Mouse (Mus musculus) CH12.LX (cell line): Measurements from ENCODE around the gene Atp8b5. TPM values are rescaled to one million over a fixed set of nuclear protein-coding genes. Genes with fewer than 3 reads are reported as not detected.

Experiments
- DNase-seq: peaks from one replicate; pipeline ENCODE4 v3.0.0-alpha.2; 2013; ENCODE audit errors: extremely low read depth
- H3K27ac ChIP-seq: 2 replicates; pipeline ENCODE4 v1.5.1; 2012; ENCODE audit warnings: low read depth, mild to moderate bottlenecking, control low read depth, moderate library complexity; ENCODE audit not compliant: insufficient read depth
- H3K27me3 ChIP-seq: replicated peaks from 2 replicates; pipeline ENCODE3; 2012; ENCODE audit warnings: inconsistent platforms
- H3K36me3 ChIP-seq, 2 experiments: replicated peaks in 1 of 2; 2 replicates each; pipeline versions ENCODE3 to v1.6.1; 2012; ENCODE audit warnings: inconsistent platforms in 1 of 2, low read length in 1 of 2, mild to moderate bottlenecking in 1 of 2, mixed read lengths in 1 of 2, moderate library complexity in 1 of 2; ENCODE audit not compliant: control insufficient read depth in 1 of 2, insufficient read depth in 1 of 2
- H3K4me1 ChIP-seq, 2 experiments: 2 replicates each; pipeline ENCODE4 v1.6.1; 2012; ENCODE audit warnings: inconsistent platforms in 1 of 2, moderate library complexity in 1 of 2; ENCODE audit not compliant: insufficient read depth in 2 of 2, control insufficient read depth in 1 of 2
- H3K4me2 ChIP-seq: 2 replicates; pipeline ENCODE4 v1.6.1; 2012; ENCODE audit warnings: low read depth, mild to moderate bottlenecking, control low read depth; ENCODE audit not compliant: poor library complexity, insufficient read depth, severe bottlenecking
- H3K4me3 ChIP-seq, 3 experiments: fragments of 150-350 bp in 1 of 3; sonication (generic) in 1 of 3; replicated peaks in 1 of 3; 2 replicates each; pipeline versions ENCODE3 to v1.5.1; 2011 to 2012; ENCODE audit warnings: low read depth in 2 of 3, low read length in 2 of 3, mild to moderate bottlenecking in 2 of 3, moderate library complexity in 2 of 3, control low read depth in 1 of 3, improper control_type of control experiment in 1 of 3, inconsistent platforms in 1 of 3, mixed read lengths in 1 of 3; ENCODE audit not compliant: poor library complexity in 1 of 3
- H3K79me2 ChIP-seq: replicated peaks from 2 replicates; pipeline ENCODE4 v1.6.1; 2012; ENCODE audit warnings: mild to moderate bottlenecking, moderate library complexity; ENCODE audit not compliant: control insufficient read depth, poor library complexity, insufficient read depth, severe bottlenecking; ENCODE audit errors: extremely low read depth
- H3K9ac ChIP-seq: 2 replicates; pipeline ENCODE4 v1.6.1; 2012; ENCODE audit warnings: low read depth, mild to moderate bottlenecking, control low read depth, moderate library complexity; ENCODE audit not compliant: insufficient read depth
- H3K9me3 ChIP-seq: replicated peaks from 2 replicates; pipeline ENCODE3; 2012; ENCODE audit warnings: low read length, inconsistent platforms, mixed read lengths
- CHD2 ChIP-seq: IDR thresholded peaks from 2 replicates; pipeline ENCODE4 v1.6.1; 2011; ENCODE audit warnings: low read length, improper control_type of control experiment
- E2F4 ChIP-seq: IDR thresholded peaks from 2 replicates; pipeline ENCODE4 v1.6.1; 2011; ENCODE audit warnings: low read depth, low read length, improper control_type of control experiment; ENCODE audit not compliant: insufficient replicate concordance
- ELF1 ChIP-seq: IDR thresholded peaks from 2 replicates; pipeline ENCODE4 v1.6.1; 2014; ENCODE audit warnings: low read depth, mild to moderate bottlenecking, inconsistent platforms, low read length, improper control_type of control experiment
- ETS1 ChIP-seq: conservative IDR thresholded peaks from 2 replicates; pipeline ENCODE4 v1.6.1; 2012; ENCODE audit warnings: low read depth, mild to moderate bottlenecking, inconsistent platforms, low read length, improper control_type of control experiment, moderate library complexity
- HCFC1 ChIP-seq: IDR thresholded peaks from 2 replicates; pipeline ENCODE4 v1.6.1; 2012; ENCODE audit warnings: low read depth, mild to moderate bottlenecking, inconsistent platforms, low read length, improper control_type of control experiment
- JUND ChIP-seq: conservative IDR thresholded peaks from 2 replicates; pipeline ENCODE4 v1.6.1; 2011; ENCODE audit warnings: low read depth, low read length, improper control_type of control experiment
- KAT2A ChIP-seq: IDR thresholded peaks from 2 replicates; pipeline ENCODE4 v1.6.1; 2012; ENCODE audit warnings: low read length, improper control_type of control experiment, inconsistent platforms; ENCODE audit not compliant: insufficient replicate concordance
- MAX ChIP-seq: IDR thresholded peaks from 2 replicates; pipeline ENCODE4 v1.6.1; 2011; ENCODE audit warnings: low read length, improper control_type of control experiment
- NELFE ChIP-seq: IDR thresholded peaks from 2 replicates; pipeline ENCODE4 v1.6.1; 2011; ENCODE audit warnings: low read depth, low read length, improper control_type of control experiment
- NRF1 ChIP-seq: IDR thresholded peaks from 2 replicates; pipeline ENCODE4 v1.6.1; 2014; ENCODE audit warnings: low read depth, mild to moderate bottlenecking, inconsistent platforms, low read length, improper control_type of control experiment, moderate library complexity
- RCOR1 ChIP-seq: conservative IDR thresholded peaks from 2 replicates; pipeline ENCODE4 v1.6.1; 2012; ENCODE audit warnings: low read depth, mild to moderate bottlenecking, inconsistent platforms, low read length, improper control_type of control experiment
- SIN3A ChIP-seq: IDR thresholded peaks from 2 replicates; pipeline ENCODE4 v1.6.1; 2012; ENCODE audit warnings: low read length, improper control_type of control experiment, inconsistent platforms
- SMC3 ChIP-seq: IDR thresholded peaks from 2 replicates; pipeline ENCODE4 v1.6.1; 2011; ENCODE audit warnings: low read depth, low read length, improper control_type of control experiment
- UBTF ChIP-seq: IDR thresholded peaks from 2 replicates; pipeline ENCODE4 v1.6.1; 2012; ENCODE audit warnings: low read depth, mild to moderate bottlenecking, inconsistent platforms, low read length, improper control_type of control experiment, moderate library complexity
- USF2 ChIP-seq: conservative IDR thresholded peaks from 2 replicates; pipeline ENCODE4 v1.6.1; 2011; ENCODE audit warnings: low read depth, low read length, improper control_type of control experiment
- ZNF384 ChIP-seq: IDR thresholded peaks from 2 replicates; pipeline ENCODE4 v1.6.1; 2012; ENCODE audit warnings: low read depth, low read length, improper control_type of control experiment, inconsistent platforms
- dilution Hi-C: fragments of 300-500 bp; cut with MboI; formaldehyde crosslinking; loops from 2 replicates; pipeline ENCODE4 v1.14.3; 2020; ENCODE audit warnings: low sequenced_read_pairs; ENCODE audit not compliant: extremely low pct_unique_long_range_greater_than_20kb, extremely low pct_ligation_motif_present
- in situ Hi-C: fragments of 300-500 bp; cut with MboI; formaldehyde crosslinking; loops from 3 replicates; pipeline ENCODE4 v1.14.3; 2019; ENCODE audit warnings: low sequenced_read_pairs, low pct_ligation_motif_present, low pct_unique_long_range_greater_than_20kb, mixed read lengths
- polyA plus RNA-seq: library from polyadenylated mRNA; unstranded; fragments of >175 nt; gene quantifications from 2 replicates; pipeline ENCODE4 v1.2.1, GENCODE M21; 2012; ENCODE audit warnings: low read depth; ENCODE audit not compliant: insufficient read length
- total RNA-seq, 2 experiments: library from RNA; depleted of rRNA; stranded (reverse); fragments of 300-350 nt in 1 of 2; fragments of >200 nt in 1 of 2; gene quantifications; 2 replicates each; pipeline ENCODE4 v1.2.3; 2012 to 2014

Atp8b5 gene
- total and polyA plus RNA-seq, 3 experiments = 0.13 to 1.3 (median 0.54) TPM

DNA sequence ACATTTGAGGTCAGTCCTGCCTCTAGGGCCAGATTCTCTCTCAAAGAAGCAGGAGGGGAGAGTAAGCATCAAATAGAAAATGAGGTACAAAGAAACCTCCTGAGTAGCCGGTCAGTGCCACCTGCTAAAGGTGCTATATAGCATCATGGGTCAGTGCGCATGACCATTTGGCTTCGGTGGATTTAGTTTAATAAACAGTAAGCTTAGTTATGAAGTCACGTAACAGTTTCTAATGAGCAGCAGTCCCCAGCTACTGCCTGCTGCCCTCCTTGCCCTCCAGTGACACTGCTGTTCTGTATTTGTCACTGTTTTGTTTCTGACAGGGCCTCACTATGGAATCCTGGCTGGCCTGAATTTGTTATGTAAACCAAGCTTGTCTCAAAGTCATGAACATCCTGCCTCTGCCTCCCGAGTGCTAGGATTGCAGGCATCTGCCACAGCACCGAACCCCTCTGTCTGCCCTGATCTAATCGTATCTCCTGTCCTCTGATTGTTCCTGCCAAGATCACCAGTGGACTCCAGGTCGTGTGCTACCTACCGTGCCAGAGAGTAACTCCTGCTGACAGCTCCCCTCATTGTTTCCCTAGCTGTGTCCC lies 123.0 kb downstream of the Atp8b5 start:
- no peak for DNase-seq
- TF ChIP-seq USF2 = no peak
- TF ChIP-seq RCOR1 = no peak
- TF ChIP-seq KAT2A = no peak
- H3K79me2 ChIP-seq = no peaks in the 10 kb centered on the region
- H3K27me3 ChIP-seq = peaks cover 4% of the 10 kb centered on the region
- no peaks in the 10 kb centered on the region for H3K36me3 ChIP-seq
- no peaks in the 10 kb centered on the region for H3K9me3 ChIP-seq
- no peak overlapping the region for H3K4me2 ChIP-seq
- dilution Hi-C loops (no loop called here), in situ Hi-C loops (no loop called here)
- H3K9ac ChIP-seq = no peak overlapping the region
- peaks cover 4 to 5% of the 10 kb centered on the region in 2 experiments; a peak in 2 of 4 replicates for H3K4me1 ChIP-seq
- H3K4me3 ChIP-seq = no peak overlapping the region
- H3K27ac ChIP-seq = no peak overlapping the region

DNA sequence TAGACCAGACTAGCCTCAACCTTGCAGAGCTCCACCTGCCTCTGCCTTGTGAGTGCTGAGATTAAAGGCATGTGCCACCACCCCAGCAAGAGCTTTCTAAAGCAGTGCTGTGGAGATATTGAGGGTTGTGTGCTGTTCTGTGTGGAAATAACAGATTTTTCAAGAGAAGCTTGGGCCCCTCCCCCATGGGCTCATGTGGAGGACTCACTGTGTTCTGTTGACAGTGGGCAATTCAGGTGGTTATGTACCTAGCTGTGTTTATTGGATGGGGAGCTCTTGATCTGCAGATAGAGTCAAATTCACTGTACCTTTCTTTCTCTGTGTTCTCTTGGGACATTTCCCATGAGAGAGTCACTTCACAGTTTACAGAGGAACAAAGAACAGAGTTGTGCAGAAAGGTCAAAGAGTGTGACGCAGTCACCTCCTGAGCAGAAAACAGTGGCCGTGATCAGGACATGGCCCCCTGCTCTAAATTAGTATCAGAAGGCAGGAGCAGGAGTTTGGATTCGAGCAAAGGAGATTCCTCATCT lies 124.6 kb downstream of the Atp8b5 start:
- Histone ChIP-seq H3K9ac (no peak overlapping the region), H3K27ac (no peak overlapping the region), H3K79me2 (no peaks in the 10 kb centered on the region), H3K9me3 (no peaks in the 10 kb centered on the region), H3K4me1 (peaks cover 4 to 5% of the 10 kb centered on the region in 2 experiments; a peak in 2 of 4 replicates), H3K4me3 (no peak overlapping the region), H3K4me2 (no peak overlapping the region), H3K27me3 (peaks cover 10% of the 10 kb centered on the region), H3K36me3 (no peaks in the 10 kb centered on the region)
- in situ Hi-C loops (no loop called here), dilution Hi-C loops (no loop called here)
- no peak for TF ChIP-seq ETS1
- no peak for TF ChIP-seq NRF1
- no peak for TF ChIP-seq CHD2
- no peak for TF ChIP-seq SMC3
- no peak for TF ChIP-seq JUND
- TF ChIP-seq ELF1 = no peak
- no peak for TF ChIP-seq MAX
- no peak for TF ChIP-seq NELFE
- no peak for TF ChIP-seq ZNF384
- no peak for TF ChIP-seq HCFC1
- no peak for DNase-seq

DNA sequence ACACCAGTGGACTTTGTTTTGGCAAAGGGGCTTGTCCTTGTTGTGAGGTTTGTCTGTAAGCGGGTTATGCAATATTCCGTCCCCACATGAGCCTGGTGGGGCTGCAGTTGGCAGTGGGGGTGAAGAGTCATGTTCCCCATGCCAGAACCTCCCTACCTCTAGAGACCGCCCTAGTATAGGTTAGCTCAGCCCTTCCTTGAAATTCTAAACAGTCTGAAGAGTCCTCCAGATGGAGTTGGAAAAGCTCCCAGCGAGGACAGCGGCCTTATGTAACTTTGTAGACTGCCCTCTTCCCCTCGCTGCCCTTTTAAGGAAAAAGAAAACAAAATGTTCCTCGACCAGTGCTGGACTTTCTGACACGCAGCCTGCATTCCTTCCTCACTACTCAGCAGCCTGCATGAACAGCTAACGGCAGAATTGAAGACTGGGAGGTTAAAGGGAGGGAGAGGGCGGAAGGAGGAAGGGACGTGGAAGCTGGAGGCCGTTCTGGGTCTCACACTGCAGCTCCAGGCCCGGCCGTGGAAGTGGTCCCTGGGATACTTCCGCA lies 127.5 kb downstream of the Atp8b5 start:
- Histone ChIP-seq H3K27me3 (peaks cover 16% of the 10 kb centered on the region), H3K36me3 (no peaks in the 10 kb centered on the region), H3K27ac (no peak overlapping the region), H3K4me2 (no peak overlapping the region), H3K79me2 (no peaks in the 10 kb centered on the region), H3K4me3 (no peak overlapping the region), H3K4me1 (peaks cover 2 to 4% of the 10 kb centered on the region in 2 experiments; a peak in 1 of 4 replicates), H3K9ac (no peak overlapping the region), H3K9me3 (no peaks in the 10 kb centered on the region)
- TF ChIP-seq RCOR1 = no peak
- TF ChIP-seq KAT2A = no peak
- TF ChIP-seq SIN3A = no peak
- TF ChIP-seq ELF1 = no peak
- no peak for TF ChIP-seq UBTF
- TF ChIP-seq USF2 = no peak
- TF ChIP-seq E2F4 = no peak
- TF ChIP-seq ETS1 = no peak
- dilution Hi-C loops = no loop called here
- no peak for DNase-seq
- in situ Hi-C loops = no loop called here
